Mouse (Mus musculus) heart, postnatal 0 days (tissue): ENCODE measurements around the gene Fbxw9.

Experiments used
- CTCF ChIP-seq: IDR thresholded peaks from 2 replicates; pipeline ENCODE4 v1.5.1; 2016; ENCODE audit warnings: antibody characterized with exemption, control low read depth, low read depth
- EP300 ChIP-seq: IDR thresholded peaks from 2 replicates; pipeline ENCODE4 v1.6.1; 2016; ENCODE audit warnings: antibody characterized with exemption, low read depth

DNA sequence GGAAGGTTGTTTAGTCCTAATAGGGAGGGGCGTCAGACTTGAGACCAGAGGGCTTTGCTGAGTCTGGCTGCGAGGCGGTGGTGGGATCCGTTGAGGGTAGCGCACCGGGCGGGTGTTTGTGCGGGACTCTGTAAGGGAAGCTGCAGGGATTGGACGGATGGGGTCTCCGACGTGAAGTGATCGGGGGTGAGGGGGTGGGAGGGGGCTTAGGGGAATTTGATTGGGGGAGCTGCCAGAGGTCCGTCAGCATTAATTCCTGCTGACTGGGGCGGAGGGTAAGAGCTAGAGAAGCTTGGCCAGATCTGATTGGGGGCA lies 22.5 kb upstream of the Fbxw9 start:
- TF ChIP-seq CTCF (no peak), EP300 (no peak)
